Comparison of ENCODE assay signal across 7 mouse cellular contexts in the genomic region with DNA sequence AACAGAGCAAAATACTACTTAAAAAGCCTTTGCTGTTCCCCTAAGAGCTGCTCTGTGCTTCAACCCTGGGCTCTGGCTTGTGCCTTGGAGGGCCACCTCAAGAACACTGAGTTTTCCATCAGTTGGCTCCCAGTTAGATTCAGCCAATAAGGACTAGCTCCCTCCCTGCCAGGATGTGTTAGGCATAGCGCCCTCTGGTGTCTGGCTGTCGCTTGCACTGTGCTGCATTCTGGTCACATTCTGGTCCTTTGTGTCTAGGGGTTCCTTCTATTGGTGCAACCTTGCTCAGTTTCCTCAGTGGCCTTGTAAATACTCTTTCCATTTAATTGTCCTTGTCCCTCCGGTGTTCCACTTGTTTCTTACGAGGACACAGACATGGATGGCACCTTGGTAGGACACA.
A peak's percentile ranks its signal among the peaks of the same experiment; 100 is the strongest.
DNase-seq lines count a peak whose midpoint lies in the region; ATAC-seq and TF ChIP-seq lines count a peak whose summit lies in the region.

No protein-coding gene starts in this region.

- TF ChIP-seq RAD21 in CH12.LX (IDR thresholded peaks at IDR 0.05; ENCODE audit: low read depth, low read length): no peak; the same call in 1 of the 2 replicates

- H3K36me3 ChIP-seq in kidney, postnatal 0 days (ENCODE audit: insufficient read depth, low read length): no peaks in the 10 kb centered on the region
- H3K36me3 ChIP-seq in kidney, embryonic 16.5 days (ENCODE audit: insufficient read depth, low read length): no peaks in the 10 kb centered on the region
- no peaks in the 10 kb centered on the region for H3K36me3 ChIP-seq in CH12.LX (replicated peaks in 1 of 2; ENCODE audit: control insufficient read depth in 1 of 2, insufficient read depth in 1 of 2, low read length in 1 of 2)
- H3K36me3 ChIP-seq in hindbrain, embryonic 14.5 days (replicated peaks; ENCODE audit: control insufficient read depth, insufficient read depth): no peaks in the 10 kb centered on the region

- no peak overlapping the region for H3K27ac ChIP-seq in kidney, postnatal 0 days
- no peak overlapping the region for H3K27ac ChIP-seq in kidney, embryonic 16.5 days (ENCODE audit: low read length)
- no peak overlapping the region for H3K27ac ChIP-seq in CH12.LX (ENCODE audit: insufficient read depth, low read depth)
- H3K27ac ChIP-seq in hindbrain, embryonic 14.5 days: no peak overlapping the region

- no peaks in the 10 kb centered on the region for H3K79me2 ChIP-seq in CH12.LX (replicated peaks; ENCODE audit: control insufficient read depth, extremely low read depth, insufficient read depth, poor library complexity, severe bottlenecking)

- no peak for ATAC-seq in kidney, postnatal 0 days (replicated peaks; ENCODE audit: low FRiP score, low read depth)
- ATAC-seq in kidney, embryonic 16.5 days (ENCODE audit: low FRiP score, low TSS enrichment): no peak
- no peak for ATAC-seq in hindbrain, embryonic 14.5 days (ENCODE audit: low FRiP score)

- H3K4me1 ChIP-seq in kidney, postnatal 0 days (replicated peaks; ENCODE audit: insufficient read depth, low read length): no peaks in the 10 kb centered on the region
- no peaks in the 10 kb centered on the region for H3K4me1 ChIP-seq in kidney, embryonic 16.5 days (ENCODE audit: insufficient read depth, low read length)
- no peaks in the 10 kb centered on the region for H3K4me1 ChIP-seq in CH12.LX (ENCODE audit: control insufficient read depth in 1 of 2, insufficient read depth in 2 of 2)
- peaks cover 6% of the 10 kb centered on the region; the same call in 1 of the 2 replicates for H3K4me1 ChIP-seq in hindbrain, embryonic 14.5 days (replicated peaks; ENCODE audit: control insufficient read depth, insufficient read depth, low read length)

- no peak overlapping the region for H3K9ac ChIP-seq in kidney, postnatal 0 days (ENCODE audit: low read depth, low read length)
- no peak overlapping the region for H3K9ac ChIP-seq in kidney, embryonic 16.5 days (replicated peaks; ENCODE audit: low read length)
- no peak overlapping the region for H3K9ac ChIP-seq in CH12.LX (ENCODE audit: insufficient read depth, low read depth)
- no peak overlapping the region for H3K9ac ChIP-seq in hindbrain, embryonic 14.5 days

- DNase-seq in kidney, postnatal 0 days (ENCODE audit: low spot score): no peak
- DNase-seq in CH12.LX (ENCODE audit: extremely low read depth) (peak; percentile 55), NIH3T3 (ENCODE audit: low read depth) (peak; percentile 21)
- peak; percentile 65 for DNase-seq in hindbrain, embryonic 14.5 days (ENCODE audit: low spot score)
- DNase-seq in thymus, postnatal 4 days: peak; percentile 37
- no peak for DNase-seq in natural killer cell, adult 2 months (ENCODE audit: low spot score in 2 of 2)

- TF ChIP-seq CTCF in kidney, postnatal 0 days (IDR thresholded peaks at IDR 0.05; ENCODE audit: low read depth): peak; percentile 67
- peak; percentile 68 to 75 for TF ChIP-seq CTCF in CH12.LX (conservative IDR thresholded peaks at IDR 0.05 in 1 of 2, IDR thresholded peaks at IDR 0.05 in 1 of 2; ENCODE audit: low read depth in 2 of 2, low read length in 2 of 2)

- TF ChIP-seq POLR2A in CH12.LX (IDR thresholded peaks at IDR 0.05; ENCODE audit: low read depth, low read length): no peak

- H3K27me3 ChIP-seq in kidney, postnatal 0 days (ENCODE audit: insufficient read depth, low read length): no peaks in the 10 kb centered on the region
- H3K27me3 ChIP-seq in kidney, embryonic 16.5 days (ENCODE audit: insufficient read depth, low read length): no peaks in the 10 kb centered on the region
- no peaks in the 10 kb centered on the region for H3K27me3 ChIP-seq in CH12.LX (replicated peaks)
- no peaks in the 10 kb centered on the region for H3K27me3 ChIP-seq in hindbrain, embryonic 14.5 days (ENCODE audit: control insufficient read depth, insufficient read depth, low read length)

- WGBS in kidney, postnatal 0 days: 66% methylated on average over 4 of the region's 4 CpGs
- 71% methylated on average over 4 of the region's 4 CpGs for WGBS in kidney, embryonic 16.5 days
- 51% methylated on average over 4 of the region's 4 CpGs for WGBS in hindbrain, embryonic 14.5 days

- no peaks in the 10 kb centered on the region for H3K9me3 ChIP-seq in kidney, postnatal 0 days (replicated peaks; ENCODE audit: low read length)
- no peaks in the 10 kb centered on the region for H3K9me3 ChIP-seq in kidney, embryonic 16.5 days (ENCODE audit: low read length)
- H3K9me3 ChIP-seq in CH12.LX (replicated peaks; ENCODE audit: low read length): peaks cover 4% of the 10 kb centered on the region
- H3K9me3 ChIP-seq in hindbrain, embryonic 14.5 days (ENCODE audit: control insufficient read depth, low read length): no peaks in the 10 kb centered on the region

- no peak overlapping the region for H3K4me2 ChIP-seq in kidney, postnatal 0 days (ENCODE audit: low read length)
- no peak overlapping the region for H3K4me2 ChIP-seq in kidney, embryonic 16.5 days (replicated peaks; ENCODE audit: low read depth, low read length)
- no peak overlapping the region for H3K4me2 ChIP-seq in CH12.LX (ENCODE audit: insufficient read depth, low read depth, poor library complexity, severe bottlenecking)
- H3K4me2 ChIP-seq in hindbrain, embryonic 14.5 days (replicated peaks): no peak overlapping the region

- no peak overlapping the region for H3K4me3 ChIP-seq in kidney, postnatal 0 days (replicated peaks; ENCODE audit: low read depth, low read length)
- no peak overlapping the region for H3K4me3 ChIP-seq in kidney, embryonic 16.5 days (ENCODE audit: low read length)
- H3K4me3 ChIP-seq in CH12.LX (replicated peaks in 1 of 3; ENCODE audit: low read depth in 2 of 3, low read length in 2 of 3, poor library complexity in 1 of 3): no peak overlapping the region
- H3K4me3 ChIP-seq in hindbrain, embryonic 14.5 days (replicated peaks; ENCODE audit: low read length): no peak overlapping the region

- in situ Hi-C loops in CH12.LX (cut with MboI; ENCODE audit: low pct_ligation_motif_present, low pct_unique_long_range_greater_than_20kb, low sequenced_read_pairs): no loop called here

- dilution Hi-C loops in CH12.LX (cut with MboI; ENCODE audit: extremely low pct_ligation_motif_present, extremely low pct_unique_long_range_greater_than_20kb, low sequenced_read_pairs): no loop called here

- TF ChIP-seq EP300 in CH12.LX (IDR thresholded peaks at IDR 0.05; ENCODE audit: low read length): no peak

TF ChIP-seq in CH12.LX, 34 proteins besides CTCF, POLR2A, EP300 and RAD21:
- peak; percentile 39 for TF ChIP-seq SMC3 (IDR thresholded peaks at IDR 0.05; ENCODE audit: low read depth, low read length)
- no peak for TF ChIP-seq MAX (IDR thresholded peaks at IDR 0.05; ENCODE audit: low read length)
- no peak for TF ChIP-seq IRF4 (IDR thresholded peaks at IDR 0.05; ENCODE audit: low read depth, low read length)
- TF ChIP-seq CHD1 (IDR thresholded peaks at IDR 0.05; ENCODE audit: low read depth, low read length): no peak
- TF ChIP-seq ZKSCAN1 (IDR thresholded peaks at IDR 0.05; ENCODE audit: borderline replicate concordance, low read depth, low read length): no peak

Comparison
In these comparisons a context has a peak if more than half of its experiments do, and no peak if none do; other contexts are left out.
1. DNase-seq: peak in CH12.LX (single experiment), NIH3T3 (single experiment), hindbrain, embryonic 14.5 days (single experiment) and thymus, postnatal 4 days (single experiment); none in kidney, postnatal 0 days (single experiment) and natural killer cell, adult 2 months (0 of 2).